Mouse (Mus musculus): ENCODE data around the gene Syt6. TPM values are rescaled to one million over a fixed set of nuclear protein-coding genes. Genes with fewer than 3 reads are reported as not detected.

Gene Syt6
- under 1 TPM in 1 of 2 experiments, not detected in 1; 0.81 TPM for polyA plus RNA-seq (2017; shearing (Covaris generic))

DNA sequence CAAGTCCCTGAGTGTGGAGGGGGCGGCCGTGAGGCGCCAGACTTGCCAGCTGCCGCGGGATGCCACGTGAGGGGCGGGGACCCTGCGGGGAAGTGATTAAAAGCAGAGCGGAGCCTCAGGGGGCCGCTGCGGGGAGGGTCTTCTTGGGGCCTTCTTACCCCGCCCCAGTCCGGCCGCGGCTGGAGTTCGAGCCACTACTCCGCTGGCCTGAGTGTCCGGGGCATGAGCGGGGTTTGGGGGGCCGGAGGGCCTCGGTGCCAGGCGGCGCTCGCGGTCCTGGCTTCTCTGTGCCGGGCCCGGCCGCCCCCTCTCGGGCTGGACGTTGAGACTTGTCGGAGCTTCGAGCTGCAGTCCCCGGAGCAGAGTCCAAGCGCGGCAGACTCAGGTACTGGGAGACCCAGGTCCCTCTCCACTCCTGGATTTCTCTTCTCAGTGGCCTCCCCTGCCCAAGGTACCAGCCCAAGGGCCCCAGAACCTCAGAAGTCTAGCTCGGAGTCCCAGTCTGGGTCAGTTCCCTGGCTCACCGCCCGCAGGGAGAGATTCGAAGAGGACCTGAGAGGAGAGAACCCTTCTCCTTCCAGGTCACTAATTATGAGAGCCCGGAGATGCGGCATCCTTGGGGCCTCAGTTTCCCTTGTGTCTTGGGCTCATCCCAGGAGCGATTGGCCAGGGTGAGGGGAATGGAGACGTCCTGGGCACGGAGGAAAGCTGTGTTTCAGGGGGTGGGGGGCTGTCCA, at the start of gene Syt6:
Gene Syt6, plus strand, starts transcription at position 76 of the 737 bp plus-strand sequence.

DNA sequence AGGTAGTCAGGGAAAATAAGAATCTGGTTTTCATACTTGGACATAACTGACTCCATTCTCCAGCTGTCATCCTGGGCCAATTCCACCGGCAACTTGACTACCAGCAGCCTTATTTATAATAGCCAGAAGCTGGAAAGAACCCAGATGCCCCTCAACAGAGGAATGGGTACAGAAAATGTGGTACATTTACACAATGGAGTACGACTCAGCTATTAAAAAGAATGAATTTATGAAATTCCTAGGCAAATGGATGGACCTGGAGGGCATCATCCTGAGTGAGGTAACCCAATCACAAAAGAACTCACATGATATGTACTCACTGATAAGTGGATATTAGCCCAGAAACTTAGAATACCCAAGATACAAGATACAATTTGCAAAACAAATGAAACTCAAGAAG, 70.9 kb downstream of the Syt6 start, which contains the start of gene Atg4a-ps:
Gene Atg4a-ps, minus strand, starts transcription at position 101 of the 400 bp plus-strand sequence.

Other genes starting within 250 kb of the Syt6 start
- 1 to 10 TPM; 2.6 to 3.6 TPM for gene Atg4a-ps, start 70.8 kb downstream of the Syt6 start, polyA plus RNA-seq (2017; shearing (Covaris generic))
- 1 to 10 TPM in 1 of 2 experiments, under 1 TPM in 1; 0.18 to 1.1 TPM for gene Olfml3, start 162.8 kb downstream of the Syt6 start, polyA plus RNA-seq (2017; shearing (Covaris generic))
- gene Gm10964, start 164.1 kb downstream of the Syt6 start, polyA plus RNA-seq (2017; shearing (Covaris generic)): not detected
- 10 to 100 TPM; 26.7 to 32.2 TPM for gene Hipk1, start 216.3 kb downstream of the Syt6 start, polyA plus RNA-seq (2017; shearing (Covaris generic))
- 10 to 100 TPM; 17.7 to 25.7 TPM for gene Dclre1b, start 234.2 kb downstream of the Syt6 start, polyA plus RNA-seq (2017; shearing (Covaris generic))
- 10 to 100 TPM; 26.5 to 32.2 TPM for gene Ap4b1, start 234.3 kb downstream of the Syt6 start, polyA plus RNA-seq (2017; shearing (Covaris generic))
- gene Gm43064, start 234.3 kb downstream of the Syt6 start, polyA plus RNA-seq (2017; shearing (Covaris generic)): under 1 TPM in 1 of 2 experiments, not detected in 1; 0.48 TPM